Mouse (Mus musculus): Measurements from ENCODE around the gene Vamp3.
A peak's percentile ranks its signal among the peaks of the same experiment; 100 is the strongest.
"Not testable (repeated sequence)": the region's sequence is repeated elsewhere in the genome, so short reads cannot be mapped to it uniquely, and the experiment has no call there.

The Vamp3 gene

GRCm38 (mm10) chr4:151044944-151045570 is 12.7 kb downstream of the Vamp3 start:
- DNase-seq (ENCODE audit: low spot score in 2 of 2): no peak

GRCm38 (mm10) chr4:151044037-151044943 is 13.5 kb downstream of the Vamp3 start, which contains the start of gene Per3:
Gene Per3, minus strand, starts transcription at chr4:151044665.
- DNase-seq (ENCODE audit: low spot score in 2 of 2): peak; percentile 98

- DNase-seq (ENCODE audit: low spot score in 2 of 2): no peak
Measured at GRCm38 (mm10) chr4:151043281-151043680, 14.5 kb downstream of the Vamp3 start.

- DNase-seq (ENCODE audit: low spot score in 2 of 2): peak; percentile 47 to 71
Measured at GRCm38 (mm10) chr4:151041506-151041905, 16.3 kb downstream of the Vamp3 start.

- DNase-seq (ENCODE audit: low spot score in 2 of 2): no peak
Measured at GRCm38 (mm10) chr4:151037800-151038199, 20.0 kb downstream of the Vamp3 start.

GRCm38 (mm10) chr4:151036521-151036920 is 21.2 kb downstream of the Vamp3 start:
- no peak for DNase-seq (ENCODE audit: low spot score in 2 of 2)

GRCm38 (mm10) chr4:151027001-151027400 is 30.8 kb downstream of the Vamp3 start:
- DNase-seq (ENCODE audit: low spot score in 2 of 2): peak in 1 of 2 experiments; percentile 48

GRCm38 (mm10) chr4:151024152-151024551 is 33.6 kb downstream of the Vamp3 start:
- no peak for DNase-seq (ENCODE audit: low spot score in 2 of 2)

- not testable (repeated sequence) for DNase-seq (ENCODE audit: low spot score in 2 of 2)
Measured at GRCm38 (mm10) chr4:151017356-151017755, 40.4 kb downstream of the Vamp3 start.

GRCm38 (mm10) chr4:151015946-151016345 is 41.8 kb downstream of the Vamp3 start:
- DNase-seq (ENCODE audit: low spot score in 2 of 2): no peak

- DNase-seq (ENCODE audit: low spot score in 2 of 2): no peak
Measured at GRCm38 (mm10) chr4:151010316-151010715, 47.4 kb downstream of the Vamp3 start.

- peak in 1 of 2 experiments; percentile 47 for DNase-seq (ENCODE audit: low spot score in 2 of 2)
Measured at GRCm38 (mm10) chr4:151006945-151007344, 50.8 kb downstream of the Vamp3 start.

GRCm38 (mm10) chr4:151005656-151006318 is 52.0 kb downstream of the Vamp3 start:
- no peak for DNase-seq (ENCODE audit: low spot score in 2 of 2)

GRCm38 (mm10) chr4:151001397-151001796 is 56.4 kb downstream of the Vamp3 start:
- DNase-seq (ENCODE audit: low spot score in 2 of 2): no peak

- DNase-seq (ENCODE audit: low spot score in 2 of 2): no peak
Measured at GRCm38 (mm10) chr4:150998626-150999025, 59.1 kb downstream of the Vamp3 start.

All from right cerebral cortex, postnatal 10 days (tissue).